Mouse (Mus musculus) frontal cortex, adult (tissue): ENCODE results near the gene Gpr89.

Experiments
- ATAC-seq: cut with Nextera tagmentation; 2 replicates; pipeline ENCODE4 v1.9.2; 2017; ENCODE audit warnings: mild to moderate bottlenecking, moderate library complexity, mixed read lengths; ENCODE audit not compliant: low TSS enrichment

Gpr89 gene

GRCm38 (mm10) chr3:96904851-96905541, at the start of gene Gpr89:
Gene Gpr89, minus strand, starts transcription at chr3:96905346.
- peak; percentile 98 for ATAC-seq

- no peak for ATAC-seq
These were observed 48.5 kb upstream of the Gpr89 start for GRCm38 (mm10) chr3:96953489-96954233.

DNA sequence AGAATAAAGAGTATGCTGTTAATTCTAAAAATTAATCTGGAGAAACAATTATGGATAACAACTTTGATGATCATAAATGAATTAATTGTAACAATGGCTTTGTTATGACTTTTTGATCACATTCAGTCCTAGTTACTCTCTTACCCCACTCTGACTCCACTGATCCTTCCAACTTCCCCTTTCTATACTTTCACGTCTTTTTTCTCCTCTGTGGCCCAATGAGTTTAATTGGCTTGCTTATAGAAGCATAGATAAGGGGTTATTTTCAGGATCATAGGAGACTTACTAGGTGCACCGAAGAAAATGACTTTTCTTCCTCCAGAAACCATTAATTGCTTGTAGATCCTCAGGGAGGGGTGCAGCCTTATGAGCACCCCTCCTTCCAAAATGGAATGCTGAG, 37.6 kb upstream of the Gpr89 start:
- no peak for ATAC-seq

DNA sequence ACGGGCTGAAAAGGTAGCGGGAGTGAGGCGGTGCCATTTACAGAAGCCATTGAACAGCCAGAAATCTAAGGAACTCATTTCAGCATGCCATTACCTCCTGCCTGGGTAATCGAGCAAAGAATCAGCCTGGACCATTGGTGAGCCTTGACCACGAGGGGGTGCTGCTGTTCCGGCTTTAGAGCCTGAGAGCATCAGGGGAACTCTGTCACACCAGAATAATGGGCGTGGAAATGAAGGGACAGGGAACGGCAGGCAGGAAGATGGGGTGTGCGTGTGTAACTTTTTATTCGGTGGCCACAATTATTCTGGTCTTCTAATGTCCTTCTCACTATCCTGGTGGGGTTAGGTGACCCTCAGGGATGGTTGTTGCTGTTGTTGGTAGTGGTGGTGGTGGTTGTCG, 33.6 kb upstream of the Gpr89 start:
- peak; percentile 99 for ATAC-seq

- no peak for ATAC-seq
These were observed 32.5 kb upstream of the Gpr89 start for GRCm38 (mm10) chr3:96937606-96938005.

GRCm38 (mm10) chr3:96936241-96936640, 31.1 kb upstream of the Gpr89 start:
- ATAC-seq = peak; percentile 67; the same call in 1 of the 2 replicates

- ATAC-seq = no peak
These were observed 26.1 kb upstream of the Gpr89 start for GRCm38 (mm10) chr3:96931261-96931681.

DNA sequence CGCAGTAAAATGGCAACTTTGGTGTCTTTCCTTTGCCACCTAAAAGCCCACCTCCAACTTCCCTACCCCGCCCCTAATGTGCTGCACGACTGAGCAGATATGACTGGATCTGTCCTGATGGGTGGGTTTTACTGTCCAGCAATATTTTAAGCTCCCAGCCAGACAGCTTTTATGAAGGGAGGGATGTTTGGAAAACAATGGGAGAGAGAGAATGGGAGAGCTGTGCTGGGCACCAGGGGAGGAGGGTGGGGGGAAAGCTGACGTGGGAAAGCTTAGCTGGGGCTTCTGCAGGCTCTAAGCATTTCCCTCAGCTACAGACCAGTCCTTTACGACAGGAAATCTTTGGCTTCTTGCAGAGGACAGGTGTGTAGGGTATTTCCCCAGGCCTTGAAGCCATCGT, 20.8 kb upstream of the Gpr89 start, which contains the start of gene Gja8:
Gene Gja8, minus strand, starts transcription at position 101 of the 400 bp plus-strand sequence.
- ATAC-seq = no peak

- no peak; the same call in 1 of the 2 replicates for ATAC-seq
These were observed 19.5 kb upstream of the Gpr89 start for GRCm38 (mm10) chr3:96924631-96925030.

DNA sequence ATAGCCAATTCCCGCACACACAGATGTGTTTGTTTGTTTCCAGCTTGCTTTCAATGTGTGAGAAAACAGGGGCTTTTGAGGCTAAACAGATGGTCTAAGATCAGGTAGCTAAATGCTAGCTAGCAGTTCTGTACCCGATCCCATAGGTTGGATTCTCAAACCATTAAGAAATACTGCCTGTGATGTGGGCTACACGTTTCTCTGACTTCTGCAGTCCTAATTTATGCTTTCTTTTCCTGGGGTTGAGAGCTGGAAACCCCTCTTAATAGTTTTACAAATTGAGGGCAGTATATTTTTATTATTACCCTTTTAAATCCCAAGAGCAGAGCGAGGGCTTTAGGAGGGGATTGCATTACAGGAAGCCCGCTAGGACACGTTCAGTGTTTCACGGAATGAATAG, 15.8 kb upstream of the Gpr89 start:
- no peak for ATAC-seq

GRCm38 (mm10) chr3:96905592-96905991, 446 bp upstream of the Gpr89 start:
- no peak for ATAC-seq

DNA sequence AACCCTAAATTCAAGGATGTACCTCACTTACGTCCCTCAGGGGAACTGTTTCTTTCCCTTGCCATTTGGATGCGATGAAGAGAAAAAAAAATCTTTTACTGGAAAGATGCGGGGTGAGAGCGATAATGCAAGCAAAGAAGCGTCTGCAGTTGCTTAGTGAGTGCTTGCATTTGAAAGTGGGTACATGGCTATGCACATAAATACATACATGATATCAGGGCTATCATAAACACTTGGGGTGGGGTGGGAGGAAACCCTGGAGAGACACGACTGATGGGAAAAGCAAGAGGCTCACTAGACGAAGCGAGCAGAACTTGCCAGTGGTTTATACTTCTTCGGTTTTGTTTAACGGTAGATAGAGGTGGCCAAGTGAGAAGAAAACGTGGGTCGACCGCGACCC, 753 bp downstream of the Gpr89 start, which contains the start of gene Gja5:
Gene Gja5, plus strand, starts transcription at position 301 of the 400 bp plus-strand sequence.
- ATAC-seq = peak; percentile 28

- ATAC-seq = no peak
These were observed 2.7 kb downstream of the Gpr89 start for GRCm38 (mm10) chr3:96902336-96902999.

DNA sequence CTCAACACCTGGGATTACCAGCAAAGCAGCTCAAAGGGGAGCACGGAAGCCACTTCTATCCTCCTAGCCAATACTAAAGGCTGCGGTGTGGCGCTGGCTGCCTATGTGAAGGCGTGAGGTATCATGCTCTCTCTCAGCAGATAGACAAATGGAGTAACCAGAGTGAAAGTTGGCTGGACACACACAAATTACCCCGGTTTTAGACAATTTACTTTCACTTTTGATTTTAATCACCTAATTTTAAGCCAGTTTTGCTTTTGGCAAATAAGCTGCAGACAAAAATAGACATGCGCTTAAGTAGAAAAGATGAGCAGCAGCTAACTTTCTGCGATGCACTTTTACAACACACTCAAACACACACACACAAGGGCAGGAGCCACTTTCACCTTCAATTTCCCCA, 21.5 kb downstream of the Gpr89 start:
- no peak for ATAC-seq

DNA sequence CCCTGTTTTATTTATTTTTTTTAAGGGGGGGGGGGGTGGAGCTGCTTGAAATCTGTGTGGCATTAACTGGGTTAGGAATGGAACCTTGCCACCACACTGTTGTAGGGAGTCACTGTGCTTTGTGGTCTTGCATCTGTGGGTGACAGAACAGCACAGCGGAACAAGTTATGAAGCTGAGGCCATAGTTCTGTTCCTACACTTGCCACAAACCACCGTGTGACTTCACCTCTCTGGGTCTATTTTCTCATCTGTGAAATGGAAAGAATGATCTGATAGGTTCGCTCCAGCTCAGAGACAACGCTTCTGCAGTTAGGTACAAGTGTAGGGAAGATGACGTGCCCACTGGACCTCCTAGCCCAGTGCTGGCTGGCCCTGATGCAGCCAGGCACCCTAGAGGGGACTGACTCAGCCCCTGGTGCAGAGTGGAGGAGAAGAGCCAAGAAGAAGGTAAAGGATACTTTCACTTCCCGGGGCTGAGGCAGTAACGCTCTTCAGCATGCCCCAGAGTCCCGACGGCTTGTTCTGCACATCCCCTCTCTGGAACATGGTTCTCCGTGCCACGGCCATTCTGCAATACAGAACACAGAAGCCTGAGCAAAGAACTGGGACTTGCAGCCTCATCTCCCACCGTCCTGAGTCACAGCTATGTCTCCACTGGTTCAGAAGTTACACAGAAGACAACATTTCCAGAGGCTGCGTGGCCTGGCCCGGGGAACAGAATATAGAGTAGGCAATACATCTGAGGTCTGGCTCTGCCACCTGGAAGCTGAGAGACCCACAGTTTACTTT, 22.9 kb downstream of the Gpr89 start:
- ATAC-seq = no peak

DNA sequence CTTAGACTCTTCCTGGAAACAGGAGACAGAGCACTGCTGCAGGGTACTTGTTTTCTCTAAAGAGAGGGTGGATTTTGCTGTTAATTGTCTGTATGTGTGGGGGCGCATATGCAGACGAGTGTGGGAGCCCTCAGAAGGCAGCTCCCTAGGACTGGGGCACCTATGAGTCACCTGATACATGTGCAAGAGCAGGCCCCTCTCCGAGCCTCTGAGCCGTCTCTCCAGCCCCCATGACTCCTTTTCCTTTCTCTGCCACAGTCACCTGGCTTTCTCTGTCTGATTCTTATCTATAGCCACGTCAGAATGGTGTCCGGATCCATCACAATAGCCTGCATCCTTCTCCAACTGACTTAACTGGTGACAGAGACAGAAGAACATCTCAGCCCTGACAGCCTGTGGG, 23.6 kb downstream of the Gpr89 start:
- peak; percentile 55 for ATAC-seq

DNA sequence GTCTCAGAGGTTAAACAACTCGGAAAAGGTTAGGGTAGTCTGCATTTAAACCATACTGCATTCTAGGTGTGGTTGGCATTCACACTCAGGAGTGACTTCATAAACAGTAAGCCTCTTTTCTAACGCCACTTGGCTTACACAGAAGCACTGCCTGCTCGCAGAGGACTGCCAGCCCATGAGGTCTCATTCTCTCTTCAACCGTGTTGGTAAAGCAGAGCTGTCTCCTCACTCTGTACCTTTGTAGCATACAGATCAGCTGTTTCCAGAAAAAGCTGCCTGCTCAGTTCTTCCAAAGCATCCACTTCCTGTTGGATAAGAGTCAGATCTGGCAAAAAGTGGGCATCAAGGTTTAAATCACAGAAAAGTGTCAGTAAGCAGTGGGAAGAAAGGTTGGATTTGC, 24.8 kb downstream of the Gpr89 start:
- ATAC-seq = peak; percentile 61

- ATAC-seq = no peak
These were observed 25.6 kb downstream of the Gpr89 start for GRCm38 (mm10) chr3:96879536-96879935.

DNA sequence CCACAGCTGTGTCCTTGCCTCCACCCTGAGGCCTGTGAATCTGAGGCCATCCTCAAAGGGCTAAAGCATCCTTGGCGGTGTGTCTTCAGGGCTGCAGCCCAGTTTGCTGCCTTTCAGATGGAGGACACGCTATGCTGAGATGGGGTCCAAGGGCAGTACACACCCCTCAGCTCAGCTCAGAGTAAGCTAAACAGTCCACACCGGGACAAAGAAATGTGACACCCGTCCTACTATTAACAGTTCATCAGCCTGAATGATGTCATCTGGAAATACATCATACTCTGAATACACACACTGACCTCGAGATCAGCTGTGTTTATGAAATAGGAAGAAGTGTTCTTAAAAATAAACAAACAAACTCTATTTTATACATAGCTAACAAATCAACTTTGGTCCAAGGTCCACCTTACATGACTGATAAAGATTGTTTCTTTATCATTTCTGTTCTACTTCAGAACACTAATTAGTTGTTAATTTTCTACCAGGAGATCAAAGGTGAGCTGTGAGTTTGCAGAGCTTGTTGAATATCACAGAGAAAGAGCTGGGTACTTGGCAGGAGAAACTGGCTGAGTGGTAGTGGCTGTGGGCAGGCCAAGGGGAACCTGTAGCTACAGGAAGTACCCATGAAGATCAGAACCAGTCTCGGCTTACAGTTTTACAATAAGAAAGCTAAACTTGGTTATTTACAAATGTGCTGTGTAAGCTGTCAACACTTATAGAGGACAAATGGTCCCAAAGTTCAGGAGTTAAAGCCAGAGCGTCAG, 30.2 kb downstream of the Gpr89 start:
- ATAC-seq = no peak

- ATAC-seq = no peak
These were observed 32.6 kb downstream of the Gpr89 start for GRCm38 (mm10) chr3:96872501-96872900.

- ATAC-seq = peak; percentile 85
These were observed 34.1 kb downstream of the Gpr89 start for GRCm38 (mm10) chr3:96871070-96871469.
